8 mouse cellular contexts compared by ENCODE assay signal in the genomic region with DNA sequence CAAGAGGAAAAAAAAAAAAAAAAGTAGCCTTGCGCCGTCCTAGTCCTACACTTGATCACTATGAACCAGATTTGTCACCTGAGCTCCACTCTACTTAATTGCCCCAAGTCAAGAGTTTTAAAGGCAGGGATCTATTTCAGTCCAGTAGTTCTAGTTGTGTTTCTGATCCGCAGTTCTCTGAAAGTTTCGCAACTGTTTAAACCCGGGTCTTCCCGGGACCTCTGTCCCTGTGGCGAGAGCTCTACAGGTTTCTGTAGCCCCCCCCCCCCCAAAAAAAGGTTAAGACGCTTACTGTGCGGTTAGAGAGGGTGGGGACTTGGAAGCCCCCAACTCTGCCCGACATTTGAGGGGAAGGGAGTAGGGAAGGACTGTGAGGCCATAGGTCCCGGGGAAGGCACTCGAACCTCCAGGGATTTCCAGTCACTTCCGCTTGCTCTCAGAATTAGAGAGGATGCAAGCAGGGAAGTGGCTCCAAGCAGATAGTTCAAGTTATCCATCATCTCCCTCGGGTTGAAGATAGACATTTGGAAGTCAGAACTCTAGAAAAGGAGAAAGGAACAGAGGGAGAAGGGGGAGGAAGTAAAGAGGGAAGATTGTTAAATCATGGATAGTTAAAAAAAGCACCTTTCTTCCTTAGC. TPM values are rescaled to one million over a fixed set of nuclear protein-coding genes. Genes with fewer than 3 reads are reported as not detected.
DNase-seq lines count a peak whose midpoint lies in the region; ATAC-seq and TF ChIP-seq lines count a peak whose summit lies in the region.

No protein-coding gene starts in this region.

- H3K27me3 ChIP-seq in kidney, adult 2 months (replicated peaks; ENCODE audit: control insufficient read depth, insufficient read depth, low read length), result no peaks in the 10 kb centered on the region
- H3K27me3 ChIP-seq in forebrain, embryonic 12.5 days, result peaks cover 62% of the 10 kb centered on the region
- H3K27me3 ChIP-seq in intestine, embryonic 15.5 days (replicated peaks), result no peaks in the 10 kb centered on the region; the same call in 1 of the 2 replicates
- H3K27me3 ChIP-seq in midbrain, postnatal 0 days (ENCODE audit: insufficient read depth, low read length), result peaks cover 45% of the 10 kb centered on the region

- H3K4me3 ChIP-seq in kidney, adult 2 months (ENCODE audit: insufficient read depth, low read depth, low read length), result peak overlapping the region; percentile 67
- peak overlapping the region; percentile 60 for H3K4me3 ChIP-seq in forebrain, embryonic 12.5 days (replicated peaks)
- peak overlapping the region; percentile 63 for H3K4me3 ChIP-seq in intestine, embryonic 15.5 days (replicated peaks)
- H3K4me3 ChIP-seq in midbrain, postnatal 0 days (ENCODE audit: low read depth, low read length), result peak overlapping the region; percentile 57; the same call in 1 of the 2 replicates

- WGBS in kidney, adult 2 months, result 18% methylated on average over 14 of the region's 14 CpGs
- 6% methylated on average over 14 of the region's 14 CpGs for WGBS in forebrain, embryonic 12.5 days
- WGBS in intestine, embryonic 15.5 days, result 15% methylated on average over 14 of the region's 14 CpGs
- 5% methylated on average over 14 of the region's 14 CpGs for WGBS in midbrain, postnatal 0 days

- H3K9ac ChIP-seq in forebrain, embryonic 12.5 days, result no peak overlapping the region
- H3K9ac ChIP-seq in intestine, embryonic 15.5 days, result no peak overlapping the region
- H3K9ac ChIP-seq in midbrain, postnatal 0 days (replicated peaks; ENCODE audit: low read length, poor library complexity, severe bottlenecking), result no peak overlapping the region

- peak; percentile 38 for DNase-seq in kidney, adult 2 months
- DNase-seq in kidney, postnatal 4 days, result no peak
- no peak for DNase-seq in midbrain, postnatal 0 days (ENCODE audit: low spot score)
- DNase-seq in right cerebral cortex, postnatal 25 days, result no peak
- DNase-seq in urinary bladder, adult 18-20 months (ENCODE audit: low spot score in 2 of 2), result no peak
- no peak for DNase-seq in testis, postnatal 14 days (ENCODE audit: low spot score)

- H3K27ac ChIP-seq in kidney, adult 2 months (ENCODE audit: insufficient read depth, low read depth, low read length), result peak overlapping the region; percentile 51
- H3K27ac ChIP-seq in forebrain, embryonic 12.5 days, result no peak overlapping the region
- H3K27ac ChIP-seq in intestine, embryonic 15.5 days, result peak overlapping the region; percentile 87; the same call in 1 of the 2 replicates
- H3K27ac ChIP-seq in midbrain, postnatal 0 days (ENCODE audit: low read depth, low read length), result no peak overlapping the region

- H3K4me2 ChIP-seq in forebrain, embryonic 12.5 days, result peak overlapping the region; percentile 95
- H3K4me2 ChIP-seq in intestine, embryonic 15.5 days (replicated peaks), result peak overlapping the region; percentile 90
- H3K4me2 ChIP-seq in midbrain, postnatal 0 days (ENCODE audit: low read depth, low read length, poor library complexity, severe bottlenecking), result peak overlapping the region; percentile 88

- TF ChIP-seq CTCF in kidney, adult 2 months (conservative IDR thresholded peaks at IDR 0.05; ENCODE audit: insufficient read depth, insufficient read length, low read depth, low read length), result no peak
- no peak for TF ChIP-seq CTCF in midbrain, postnatal 0 days (IDR thresholded peaks at IDR 0.05)

- no peak for ATAC-seq in forebrain, embryonic 12.5 days (ENCODE audit: low FRiP score)
- ATAC-seq in intestine, embryonic 15.5 days, result no peak
- ATAC-seq in midbrain, postnatal 0 days (ENCODE audit: low FRiP score), result no peak

- no peaks in the 10 kb centered on the region for H3K36me3 ChIP-seq in kidney, adult 2 months (ENCODE audit: control insufficient read depth, insufficient read depth, low read length)
- no peaks in the 10 kb centered on the region for H3K36me3 ChIP-seq in forebrain, embryonic 12.5 days (replicated peaks)
- H3K36me3 ChIP-seq in intestine, embryonic 15.5 days, result no peaks in the 10 kb centered on the region
- H3K36me3 ChIP-seq in midbrain, postnatal 0 days (ENCODE audit: insufficient read depth, low read length), result no peaks in the 10 kb centered on the region

- peaks cover 10% of the 10 kb centered on the region for H3K9me3 ChIP-seq in forebrain, embryonic 12.5 days
- no peaks in the 10 kb centered on the region for H3K9me3 ChIP-seq in intestine, embryonic 15.5 days
- 0 out of 2 replicates have a peak, but pooled peaks cover 4% of the 10 kb centered on the region for H3K9me3 ChIP-seq in midbrain, postnatal 0 days (ENCODE audit: low read length)

- TF ChIP-seq POLR2A in kidney, adult 2 months (IDR thresholded peaks at IDR 0.05; ENCODE audit: low read depth, low read length), result no peak

- no peaks in the 10 kb centered on the region for H3K4me1 ChIP-seq in kidney, adult 2 months (ENCODE audit: control insufficient read depth, insufficient read depth, low read length)
- H3K4me1 ChIP-seq in forebrain, embryonic 12.5 days, result peaks cover 39% of the 10 kb centered on the region
- H3K4me1 ChIP-seq in intestine, embryonic 15.5 days (replicated peaks), result peaks cover 13% of the 10 kb centered on the region
- H3K4me1 ChIP-seq in midbrain, postnatal 0 days (ENCODE audit: insufficient read depth, low read length), result peaks cover 21% of the 10 kb centered on the region; the same call in 1 of the 2 replicates

RNA-seq across cellular contexts. Expression of a gene that starts 0.9 kb away (rescaled TPM):
- 6.3 and 6.7 TPM in 2 replicates for polyA plus RNA-seq in kidney, adult 2 months (2012; rRNA removed)
- 1.9 and 2.1 TPM in 2 replicates for polyA plus RNA-seq in forebrain, embryonic 12.5 days (2016; fragmentation: Nextera tagmentation; extraction: Ambion mirVana)
- 11.2 and 17.9 TPM in 2 replicates for polyA plus RNA-seq in intestine, embryonic 15.5 days (2015; fragmentation: Nextera tagmentation; extraction: Ambion mirVana)
- 8.3 and 9.4 TPM in 2 replicates for total RNA-seq in midbrain, postnatal 0 days (2014; rRNA removed)
- 0.81 and 2.0 TPM in 2 replicates for polyA plus RNA-seq in midbrain, postnatal 0 days (2015; fragmentation: Nextera tagmentation; extraction: Ambion mirVana)

Comparison
In these comparisons a context has a peak if more than half of its experiments do, and no peak if none do; other contexts are left out.
1. H3K27ac ChIP-seq: peak in kidney, adult 2 months (single experiment) and intestine, embryonic 15.5 days (single experiment); none in forebrain, embryonic 12.5 days (single experiment) and midbrain, postnatal 0 days (single experiment).
2. Peak in every context shown above with its lines, with median percentiles within 50 percentile points of each other: H3K4me3 ChIP-seq and H3K4me2 ChIP-seq.